Mouse (Mus musculus) lung, adult 2 months (tissue): ENCODE results near the gene Slc35d2. TPM values are rescaled to one million over a fixed set of nuclear protein-coding genes. Genes with fewer than 3 reads are reported as not detected.

ENCODE experiments used
- DNase-seq: peaks from one replicate; pipeline ENCODE4 v3.0.0; 2022
- H3K4me1 ChIP-seq: fragments of 200-500 bp; 2 replicates; pipeline ENCODE4 v1.6.1; 2011; ENCODE audit warnings: low read length; ENCODE audit not compliant: control insufficient read depth, insufficient read depth
- H3K4me3 ChIP-seq: fragments of 200-500 bp; replicated peaks from 2 replicates; pipeline ENCODE3; 2011; ENCODE audit warnings: low read depth, mild to moderate bottlenecking, control low read depth, low read length; ENCODE audit errors: extremely low read depth
- CTCF ChIP-seq: fragments of 200-500 bp; IDR thresholded peaks from 2 replicates; pipeline ENCODE4 v1.5.1; 2011; ENCODE audit warnings: mild to moderate bottlenecking, low read length, control low read depth; ENCODE audit not compliant: insufficient read depth
- POLR2A ChIP-seq: fragments of 200-500 bp; IDR thresholded peaks from 2 replicates; pipeline ENCODE4 v1.6.1; 2011; ENCODE audit warnings: low read depth, mild to moderate bottlenecking, control low read depth, low read length, borderline replicate concordance; ENCODE audit errors: extremely low read depth
- WGBS: fragments of 180-500 bp; shearing (Covaris S2); methylation state at CpG from one replicate; pipeline ENCODE4 v1.1.7; 2018; 5-methylcytosine and 5-hydroxymethylcytosine counted together
- polyA plus RNA-seq: library from polyadenylated mRNA; depleted of rRNA; stranded (reverse); fragments of >200 nt; gene quantifications from 2 replicates; pipeline ENCODE4 v1.2.3, GENCODE M21; 2012

Slc35d2 gene
- polyA plus RNA-seq, 1 experiment, result 5.7 TPM

- peak; percentile 65 for DNase-seq
- no peaks in the 10 kb centered on the region for H3K4me1 ChIP-seq
- H3K4me3 ChIP-seq, result peak overlapping the region; percentile 10
- 1% methylated on average over 18 of the region's 18 CpGs for WGBS
- TF ChIP-seq POLR2A, result peak; percentile 42; the same call in 1 of the 2 replicates
- no peak for TF ChIP-seq CTCF
Observed at GRCm38 (mm10) chr13:64153751-64154267, 24.6 kb upstream of the Slc35d2 start.

GRCm38 (mm10) chr13:64153083-64153682 lies 24.0 kb upstream of the Slc35d2 start, which contains the start of gene Zfp367:
Gene Zfp367 (minus strand): TSS chr13:64153202.
- Histone ChIP-seq H3K4me1 (no peaks in the 10 kb centered on the region), H3K4me3 (peak within 1 kb of the TSS; percentile 86)
- WGBS, result under 1% methylated on average over 55 of the region's 56 CpGs
- TF ChIP-seq CTCF, result no peak
- TF ChIP-seq POLR2A, result no peak
- DNase-seq, result peak; percentile 98

GRCm38 (mm10) chr13:64152671-64153082 lies 23.5 kb upstream of the Slc35d2 start:
- under 1% methylated on average over 61 of the region's 61 CpGs for WGBS
- peak overlapping the region; percentile 86 for H3K4me3 ChIP-seq
- DNase-seq, result no peak

GRCm38 (mm10) chr13:64152241-64152669 lies 23.1 kb upstream of the Slc35d2 start:
- peak; percentile 87 for DNase-seq
- TF ChIP-seq CTCF (no peak), POLR2A (peak; percentile 67; the same call in 1 of the 2 replicates)
- Histone ChIP-seq H3K4me1 (no peaks in the 10 kb centered on the region), H3K4me3 (peak overlapping the region; percentile 86)
- WGBS, result 1% methylated on average over 42 of the region's 42 CpGs

More at GRCm38 (mm10) chr13:64152671-64153082, 23.5 kb upstream of the Slc35d2 start:
- TF ChIP-seq POLR2A (no peak), CTCF (no peak)
- H3K4me1 ChIP-seq, result no peaks in the 10 kb centered on the region

- no peak for DNase-seq
- WGBS, result 45% methylated on average over 5 of the region's 5 CpGs
- Histone ChIP-seq H3K4me3 (no peak overlapping the region), H3K4me1 (no peaks in the 10 kb centered on the region)
- TF ChIP-seq POLR2A, result no peak
- no peak for TF ChIP-seq CTCF
Observed at GRCm38 (mm10) chr13:64150121-64150520, 21.0 kb upstream of the Slc35d2 start.

GRCm38 (mm10) chr13:64129616-64130375 lies 628 bp upstream of the Slc35d2 start:
- Histone ChIP-seq H3K4me3 (peak overlapping the region; percentile 96), H3K4me1 (no peaks in the 10 kb centered on the region; the same call in 1 of the 2 replicates)
- DNase-seq, result peak; percentile 56
- 31% methylated on average over 15 of the region's 15 CpGs for WGBS
- TF ChIP-seq CTCF (peak; percentile 35), POLR2A (no peak)

GRCm38 (mm10) chr13:64126316-64126715 lies 2.9 kb downstream of the Slc35d2 start:
- no peaks in the 10 kb centered on the region; the same call in 1 of the 2 replicates for H3K4me1 ChIP-seq
- WGBS, result 67% methylated on average over 4 of the region's 4 CpGs
- H3K4me3 ChIP-seq, result no peak overlapping the region
- no peak for DNase-seq
- TF ChIP-seq POLR2A (no peak), CTCF (no peak)

- 93% methylated on average over 6 of the region's 6 CpGs for WGBS
- DNase-seq, result no peak
- H3K4me1 ChIP-seq, result no peaks in the 10 kb centered on the region; the same call in 1 of the 2 replicates
- no peak for TF ChIP-seq POLR2A
- no peak for TF ChIP-seq CTCF
- H3K4me3 ChIP-seq, result no peak overlapping the region
Observed at GRCm38 (mm10) chr13:64124886-64125285, 4.3 kb downstream of the Slc35d2 start.

- TF ChIP-seq CTCF (no peak), POLR2A (no peak)
- 52% methylated on average over 6 of the region's 6 CpGs for WGBS
- H3K4me3 ChIP-seq, result no peak overlapping the region
- no peak for DNase-seq
- no peaks in the 10 kb centered on the region; the same call in 1 of the 2 replicates for H3K4me1 ChIP-seq
Observed at GRCm38 (mm10) chr13:64123491-64124188, 5.5 kb downstream of the Slc35d2 start.
